Mouse (Mus musculus) kidney, postnatal 10 days (tissue): Measurements from ENCODE around the gene Nipa1.
"Not testable (repeated sequence)": the region's sequence is repeated elsewhere in the genome, so short reads cannot be mapped to it uniquely, and the experiment has no call there.

Experiments
- DNase-seq: peaks from one replicate; pipeline ENCODE4 v3.0.0; 2021; ENCODE audit warnings: mixed read lengths

Nipa1 gene

GRCm38 (mm10) chr7:56019930-56020253 is at the start of gene Nipa1:
Nipa1 (minus strand) TSS chr7:56019954.
- DNase-seq, result no peak

GRCm38 (mm10) chr7:56066634-56067033 is 46.9 kb upstream of the Nipa1 start:
- no peak for DNase-seq

- DNase-seq, result no peak
Measured at GRCm38 (mm10) chr7:56066136-56066535, 46.4 kb upstream of the Nipa1 start.

DNA sequence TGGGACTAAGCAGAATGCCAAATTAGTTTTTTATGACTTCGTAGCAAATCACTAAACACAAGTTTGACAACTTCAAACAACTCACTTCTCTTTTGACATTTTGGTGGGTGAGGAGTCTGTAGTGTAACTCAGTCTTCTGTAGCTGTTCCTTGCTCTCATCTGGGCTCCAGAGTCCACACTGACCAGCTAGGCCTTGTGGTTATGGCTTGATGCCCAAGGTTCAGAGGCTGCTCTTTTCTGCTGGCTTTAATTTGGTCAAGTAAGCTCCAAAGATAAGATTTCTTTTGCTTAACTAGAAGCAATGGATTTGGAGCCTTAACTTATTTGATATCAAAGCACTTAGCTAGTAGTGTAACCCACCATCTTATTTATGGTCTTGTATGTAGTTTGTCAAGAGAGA is 45.1 kb upstream of the Nipa1 start:
- peak; percentile 56 for DNase-seq

DNA sequence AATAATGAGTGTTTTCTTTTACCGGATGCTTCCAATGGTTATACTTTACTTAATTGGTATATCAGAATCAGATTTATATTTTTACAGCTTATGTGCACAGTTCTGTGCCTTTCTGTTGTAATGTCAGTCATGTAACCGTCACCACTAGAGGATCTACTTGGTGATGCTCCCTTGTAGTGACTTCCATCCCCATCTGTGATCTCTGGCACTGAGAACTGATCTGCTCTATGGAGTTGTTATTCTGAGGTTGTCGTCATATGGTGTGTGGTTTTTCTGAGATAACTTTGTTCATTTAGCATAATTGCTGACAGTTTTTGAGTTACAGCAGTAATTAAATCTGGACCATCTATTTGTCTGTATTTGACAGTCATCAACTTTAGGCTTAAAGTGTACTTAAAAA is 35.6 kb upstream of the Nipa1 start:
- no peak for DNase-seq

- no peak for DNase-seq
Measured at GRCm38 (mm10) chr7:56052996-56053395, 33.2 kb upstream of the Nipa1 start.

DNA sequence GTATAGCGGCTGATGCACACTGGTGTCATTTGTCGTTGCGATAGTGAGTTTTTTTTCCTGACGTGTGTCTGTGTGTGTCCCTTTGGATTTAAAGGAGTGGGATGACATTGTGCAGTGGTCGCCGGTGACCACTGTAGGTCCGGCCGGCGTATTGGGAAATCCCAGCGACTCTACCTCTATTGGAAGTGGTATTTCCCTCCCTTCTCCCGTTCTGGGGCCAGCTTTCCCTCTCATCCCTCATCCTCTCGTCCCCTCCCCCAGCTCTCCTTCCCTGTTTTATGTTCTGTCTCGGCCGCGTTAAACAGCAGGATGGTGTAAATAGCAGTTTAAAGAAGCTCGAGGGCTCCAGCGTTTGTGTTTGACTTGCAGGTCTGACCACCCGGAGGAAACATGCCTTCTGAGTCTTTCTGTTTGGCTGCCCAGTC is 30.7 kb upstream of the Nipa1 start:
- peak; percentile 56 for DNase-seq

GRCm38 (mm10) chr7:56049831-56050321 is 30.1 kb upstream of the Nipa1 start, which contains the start of gene Herc2:
Herc2 (plus strand) TSS chr7:56050196.
- DNase-seq, result peak; percentile 100

GRCm38 (mm10) chr7:56047178-56047577 is 27.4 kb upstream of the Nipa1 start:
- no peak for DNase-seq

GRCm38 (mm10) chr7:56044267-56044629 is 24.5 kb upstream of the Nipa1 start:
- no peak for DNase-seq

DNA sequence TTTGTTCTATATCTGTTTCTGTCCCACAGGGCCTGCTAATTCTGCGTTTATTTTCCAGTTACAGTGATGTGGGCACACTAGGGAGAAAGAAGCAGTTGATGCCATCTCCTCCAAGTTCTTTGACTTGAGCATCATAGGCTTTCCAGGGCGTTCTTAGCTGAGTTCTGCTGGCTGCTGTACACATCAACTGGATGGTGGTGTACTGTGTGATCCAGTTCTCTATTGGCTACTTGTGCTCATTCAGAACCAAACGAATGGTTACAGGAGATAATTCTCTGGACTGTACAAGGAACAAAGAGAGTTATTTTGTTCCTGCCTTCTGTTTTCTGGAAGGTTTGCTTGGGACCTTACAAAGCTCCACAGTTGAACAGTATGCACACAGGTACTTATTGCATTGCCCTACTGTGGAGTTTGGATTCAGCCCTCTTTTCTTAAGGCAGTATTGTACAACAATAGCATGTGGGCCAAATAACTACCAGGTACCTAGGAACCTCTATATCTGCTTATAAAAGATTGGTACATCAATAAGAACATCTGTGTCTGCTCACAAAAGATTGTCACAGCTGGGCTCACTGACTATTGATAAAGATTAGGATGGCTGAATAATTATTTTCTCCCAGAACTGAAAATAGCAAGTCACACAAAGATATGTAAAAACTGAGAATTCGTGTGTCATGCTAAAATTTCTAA is 24.0 kb upstream of the Nipa1 start:
- no peak for DNase-seq

DNA sequence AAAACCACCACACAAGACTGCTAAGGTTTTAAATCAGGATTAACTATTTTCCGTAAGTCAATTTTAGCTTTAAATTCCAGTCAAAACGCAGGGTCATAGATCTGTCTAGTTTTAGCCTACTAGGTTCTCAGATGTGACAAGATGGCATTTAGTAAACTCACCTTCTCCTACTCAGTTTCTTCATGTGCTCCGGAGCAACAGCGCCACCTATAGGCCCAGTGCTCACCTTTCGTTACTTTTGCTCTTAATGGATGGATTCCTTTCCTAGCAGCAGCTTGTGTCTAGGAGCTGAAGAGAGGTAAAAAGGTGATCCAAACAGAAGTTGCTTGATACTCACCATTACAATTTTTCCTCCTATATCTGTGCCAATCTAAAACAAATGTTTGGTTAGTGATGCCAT is 22.6 kb upstream of the Nipa1 start:
- peak; percentile 85 for DNase-seq

DNA sequence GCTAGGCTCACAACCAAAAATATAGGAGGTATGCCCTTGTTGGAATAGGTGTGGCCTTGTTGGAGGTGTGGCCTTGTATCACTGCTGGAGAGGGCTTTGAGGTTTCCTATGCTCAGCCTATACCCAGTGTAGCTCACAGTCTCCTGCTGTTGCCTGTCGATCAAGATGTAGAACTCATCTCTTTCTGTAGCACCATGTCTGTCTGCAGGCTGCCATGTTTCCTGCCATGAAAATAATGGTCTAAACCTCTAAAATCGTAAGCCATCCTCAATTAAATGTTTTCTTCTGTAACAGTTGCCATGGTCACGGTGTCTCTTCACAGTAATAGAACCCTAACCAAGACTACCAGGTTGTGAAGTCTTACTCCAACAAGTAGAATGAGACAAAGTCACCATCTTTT is 3.8 kb upstream of the Nipa1 start:
- no peak for DNase-seq

DNA sequence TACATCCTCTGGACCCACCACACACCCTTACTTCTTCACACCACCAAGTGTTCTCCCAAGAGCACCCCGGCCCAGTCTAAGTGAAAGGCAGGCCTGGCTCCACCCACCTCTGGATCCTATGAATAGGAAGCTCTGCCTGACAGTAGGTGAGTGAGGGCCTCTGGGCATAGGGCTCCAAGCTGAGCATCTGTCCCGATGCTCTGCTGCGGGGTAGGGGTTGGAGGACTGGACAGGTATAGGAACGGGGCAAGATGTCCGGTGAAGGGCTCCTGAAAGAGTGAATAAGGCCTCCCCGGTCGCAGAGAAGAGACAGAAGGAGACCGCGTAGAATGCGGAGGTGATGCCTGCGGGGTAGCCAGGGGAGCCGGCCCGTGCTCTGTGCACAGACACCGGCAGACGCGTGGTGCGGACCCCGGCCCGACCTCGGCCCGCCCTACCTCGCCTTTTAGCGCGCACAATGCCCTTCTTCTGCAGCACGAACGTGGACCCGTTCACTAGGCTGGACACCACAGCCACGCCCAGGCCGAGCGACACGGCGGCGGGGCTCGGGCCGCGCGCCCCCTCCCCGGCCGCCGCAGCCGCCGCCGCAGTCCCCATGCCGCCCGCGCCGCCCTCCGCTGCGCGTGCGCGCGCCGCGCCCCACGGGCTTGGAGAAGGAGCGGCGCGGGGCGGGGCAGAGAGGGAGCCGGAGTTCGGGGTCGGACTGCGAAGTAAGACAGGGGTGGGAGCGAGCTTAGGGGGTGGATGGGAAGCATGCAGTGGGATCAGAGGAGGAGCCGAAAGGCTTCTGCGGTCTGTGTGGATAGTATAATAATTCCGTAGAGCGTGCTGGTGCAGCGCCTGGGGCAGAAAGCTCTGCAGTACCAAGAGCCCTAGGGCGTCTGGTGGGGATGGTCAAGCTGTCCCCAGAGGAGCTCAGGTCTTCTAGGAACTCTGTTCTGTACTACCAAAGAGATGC is 503 bp downstream of the Nipa1 start:
- DNase-seq, result peak; percentile 86

DNA sequence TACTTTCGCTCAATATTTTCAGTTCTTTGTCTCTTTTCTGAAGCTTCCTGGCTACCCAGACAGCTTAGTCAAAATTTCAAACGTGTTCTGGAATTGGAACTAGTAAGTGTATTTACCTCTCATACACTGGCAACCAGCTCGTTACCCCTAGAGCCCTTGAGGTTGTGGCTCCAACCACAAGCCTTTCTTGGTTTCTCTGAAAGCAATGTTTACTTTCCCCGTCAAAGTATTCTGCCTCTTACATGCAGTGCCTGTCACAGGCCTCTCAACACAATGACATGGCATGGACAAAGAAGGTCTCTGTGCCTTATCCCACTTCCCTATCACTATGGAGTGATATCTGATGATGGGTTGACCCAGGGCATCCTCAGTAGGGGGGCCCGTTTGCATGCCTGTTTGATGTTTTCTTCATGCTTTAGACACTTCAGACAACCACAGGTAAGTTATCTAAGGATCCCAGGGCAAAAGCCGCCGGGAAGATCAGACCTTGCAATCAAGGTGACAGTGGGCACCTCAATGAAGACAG is 1.2 kb downstream of the Nipa1 start:
- no peak for DNase-seq

GRCm38 (mm10) chr7:56017761-56018160 is 2.0 kb downstream of the Nipa1 start:
- no peak for DNase-seq

- DNase-seq, result no peak
Measured at GRCm38 (mm10) chr7:56015837-56016236, 3.9 kb downstream of the Nipa1 start.

GRCm38 (mm10) chr7:56015172-56015571 is 4.6 kb downstream of the Nipa1 start:
- no peak for DNase-seq

GRCm38 (mm10) chr7:56014002-56014702 is 5.6 kb downstream of the Nipa1 start:
- not testable (repeated sequence) for DNase-seq

DNA sequence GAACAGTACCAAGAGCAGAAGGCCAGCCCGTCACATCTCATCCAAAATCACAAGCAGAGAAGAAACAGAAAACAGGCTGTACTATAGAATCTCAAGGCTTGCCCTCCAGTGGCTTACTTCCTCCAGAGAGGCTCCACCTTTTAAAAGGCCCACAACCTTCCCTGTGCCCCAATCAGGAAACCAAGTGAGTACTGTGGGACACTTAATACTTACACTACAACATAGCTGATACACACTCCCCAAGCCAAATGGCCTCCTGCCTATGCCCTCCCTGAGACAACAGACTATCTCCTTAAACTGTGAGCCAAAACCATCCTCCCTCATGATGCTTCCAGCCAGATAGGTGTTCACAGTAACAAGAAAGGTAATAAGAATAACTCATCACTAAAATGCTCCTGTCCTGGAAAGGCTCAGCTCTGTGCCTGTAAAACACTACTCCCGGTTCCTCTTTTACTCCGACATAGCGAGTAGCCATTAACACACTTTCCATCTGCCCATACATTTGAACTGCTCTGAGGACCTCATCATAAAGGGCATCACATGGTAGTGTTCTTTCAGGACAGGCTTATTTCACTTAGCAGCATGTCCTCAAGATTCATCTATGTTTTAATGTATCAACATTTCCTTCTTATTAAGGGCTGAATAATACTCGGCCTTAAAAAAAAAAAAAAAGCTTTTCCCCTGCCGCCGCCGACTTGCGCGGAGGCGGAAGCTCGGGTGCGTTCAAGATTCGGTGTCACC is 6.3 kb downstream of the Nipa1 start:
- DNase-seq, result no peak

DNA sequence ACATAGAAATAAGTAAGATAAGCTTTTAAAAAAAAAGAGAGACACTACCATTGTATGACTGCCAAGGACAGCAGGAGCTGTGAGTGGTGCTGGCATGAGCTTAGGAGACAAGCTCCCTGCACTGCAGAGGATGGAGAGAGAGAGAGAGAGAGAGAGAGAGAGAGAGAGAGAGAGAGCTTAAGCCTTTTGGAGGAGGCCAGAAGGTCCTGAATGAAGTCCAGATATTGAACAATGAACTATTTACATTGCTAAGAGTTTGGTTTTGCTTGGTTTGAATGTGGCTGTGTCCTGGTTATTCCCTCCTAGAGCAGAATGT is 8.8 kb downstream of the Nipa1 start:
- DNase-seq, result no peak

- DNase-seq, result no peak
Measured at GRCm38 (mm10) chr7:56010318-56011017, 9.3 kb downstream of the Nipa1 start.
